Mouse (Mus musculus): ENCODE measurements at regions not wholly inside any gene's neighbourhood (a gene's known extent, or its start where the extent isn't known, plus 50 kb on each side); places are given as distances from the start of the nearest gene placed in this dataset.

GRCm38 (mm10) chr7:129965281-129966051 is 373.8 kb downstream of the Wdr11 start:
- TF ChIP-seq POLR2A (IDR thresholded peaks at IDR 0.05; ENCODE audit: low read depth, low read length), result no peak
- TF ChIP-seq CTCF (IDR thresholded peaks at IDR 0.05; ENCODE audit: borderline replicate concordance, insufficient read depth, low read length), result no peak
- Histone ChIP-seq H3K4me1 (ENCODE audit: control insufficient read depth, insufficient read depth, low read length) (peaks cover 3% of the 10 kb centered on the region; the same call in 1 of the 2 replicates), H3K27ac (ENCODE audit: insufficient read depth, low read length) (no peak overlapping the region), H3K4me3 (ENCODE audit: insufficient read depth, low read length) (no peak overlapping the region)

GRCm38 (mm10) chr7:129966771-129967170 is 375.1 kb downstream of the Wdr11 start:
- TF ChIP-seq POLR2A (IDR thresholded peaks at IDR 0.05; ENCODE audit: low read depth, low read length), result no peak
- no peak for TF ChIP-seq CTCF (IDR thresholded peaks at IDR 0.05; ENCODE audit: borderline replicate concordance, insufficient read depth, low read length)
- H3K4me3 ChIP-seq (ENCODE audit: insufficient read depth, low read length), result no peak overlapping the region

GRCm38 (mm10) chr7:129970201-129970600 is 378.5 kb downstream of the Wdr11 start:
- Histone ChIP-seq H3K4me1 (ENCODE audit: control insufficient read depth, insufficient read depth, low read length) (no peaks in the 10 kb centered on the region), H3K4me3 (ENCODE audit: insufficient read depth, low read length) (no peak overlapping the region), H3K27ac (ENCODE audit: insufficient read depth, low read length) (no peak overlapping the region)
- no peak for TF ChIP-seq POLR2A (IDR thresholded peaks at IDR 0.05; ENCODE audit: low read depth, low read length)

More at GRCm38 (mm10) chr7:129966771-129967170, 375.1 kb downstream of the Wdr11 start:
- Histone ChIP-seq H3K27ac (ENCODE audit: insufficient read depth, low read length) (no peak overlapping the region), H3K4me1 (ENCODE audit: control insufficient read depth, insufficient read depth, low read length) (peaks cover 2% of the 10 kb centered on the region; the same call in 1 of the 2 replicates)

GRCm38 (mm10) chr7:129974206-129974605 is 382.5 kb downstream of the Wdr11 start:
- Histone ChIP-seq H3K4me1 (ENCODE audit: control insufficient read depth, insufficient read depth, low read length) (no peaks in the 10 kb centered on the region), H3K27ac (ENCODE audit: insufficient read depth, low read length) (no peak overlapping the region), H3K4me3 (ENCODE audit: insufficient read depth, low read length) (no peak overlapping the region)
- TF ChIP-seq POLR2A (IDR thresholded peaks at IDR 0.05; ENCODE audit: low read depth, low read length) (no peak), CTCF (IDR thresholded peaks at IDR 0.05; ENCODE audit: borderline replicate concordance, insufficient read depth, low read length) (no peak)

- TF ChIP-seq POLR2A (IDR thresholded peaks at IDR 0.05; ENCODE audit: low read depth, low read length), result no peak
- Histone ChIP-seq H3K4me1 (ENCODE audit: control insufficient read depth, insufficient read depth, low read length) (no peaks in the 10 kb centered on the region), H3K4me3 (ENCODE audit: insufficient read depth, low read length) (no peak overlapping the region), H3K27ac (ENCODE audit: insufficient read depth, low read length) (no peak overlapping the region)
These were observed 383.2 kb downstream of the Wdr11 start for GRCm38 (mm10) chr7:129974837-129975236.

- TF ChIP-seq CTCF (IDR thresholded peaks at IDR 0.05; ENCODE audit: borderline replicate concordance, insufficient read depth, low read length), result no peak
- TF ChIP-seq POLR2A (IDR thresholded peaks at IDR 0.05; ENCODE audit: low read depth, low read length), result no peak
- Histone ChIP-seq H3K27ac (ENCODE audit: insufficient read depth, low read length) (no peak overlapping the region), H3K4me1 (ENCODE audit: control insufficient read depth, insufficient read depth, low read length) (peaks cover 2% of the 10 kb centered on the region; the same call in 1 of the 2 replicates), H3K4me3 (ENCODE audit: insufficient read depth, low read length) (no peak overlapping the region)
These were observed 384.3 kb downstream of the Wdr11 start for GRCm38 (mm10) chr7:129975781-129976514.

GRCm38 (mm10) chr7:129978576-129978975 is 386.9 kb downstream of the Wdr11 start:
- Histone ChIP-seq H3K27ac (ENCODE audit: insufficient read depth, low read length) (no peak overlapping the region), H3K4me3 (ENCODE audit: insufficient read depth, low read length) (no peak overlapping the region), H3K4me1 (ENCODE audit: control insufficient read depth, insufficient read depth, low read length) (peaks cover 2% of the 10 kb centered on the region; the same call in 1 of the 2 replicates)
- TF ChIP-seq CTCF (IDR thresholded peaks at IDR 0.05; ENCODE audit: borderline replicate concordance, insufficient read depth, low read length) (no peak), POLR2A (IDR thresholded peaks at IDR 0.05; ENCODE audit: low read depth, low read length) (no peak)

- Histone ChIP-seq H3K27ac (ENCODE audit: insufficient read depth, low read length) (no peak overlapping the region), H3K4me3 (ENCODE audit: insufficient read depth, low read length) (no peak overlapping the region), H3K4me1 (ENCODE audit: control insufficient read depth, insufficient read depth, low read length) (peaks cover 2% of the 10 kb centered on the region; the same call in 1 of the 2 replicates)
- TF ChIP-seq CTCF (IDR thresholded peaks at IDR 0.05; ENCODE audit: borderline replicate concordance, insufficient read depth, low read length) (no peak), POLR2A (IDR thresholded peaks at IDR 0.05; ENCODE audit: low read depth, low read length) (no peak)
These were observed 387.7 kb downstream of the Wdr11 start for GRCm38 (mm10) chr7:129979337-129979736.

GRCm38 (mm10) chr7:129980501-129980900 is 388.8 kb downstream of the Wdr11 start:
- TF ChIP-seq POLR2A (IDR thresholded peaks at IDR 0.05; ENCODE audit: low read depth, low read length) (no peak), CTCF (IDR thresholded peaks at IDR 0.05; ENCODE audit: borderline replicate concordance, insufficient read depth, low read length) (no peak)
- H3K27ac ChIP-seq (ENCODE audit: insufficient read depth, low read length), result peak overlapping the region; percentile 73
- no peak overlapping the region for H3K4me3 ChIP-seq (ENCODE audit: insufficient read depth, low read length)
- peaks cover 2% of the 10 kb centered on the region; the same call in 1 of the 2 replicates for H3K4me1 ChIP-seq (ENCODE audit: control insufficient read depth, insufficient read depth, low read length)

- Histone ChIP-seq H3K4me1 (ENCODE audit: control insufficient read depth, insufficient read depth, low read length) (peaks cover 2% of the 10 kb centered on the region; the same call in 1 of the 2 replicates), H3K4me3 (ENCODE audit: insufficient read depth, low read length) (no peak overlapping the region), H3K27ac (ENCODE audit: insufficient read depth, low read length) (no peak overlapping the region)
- TF ChIP-seq POLR2A (IDR thresholded peaks at IDR 0.05; ENCODE audit: low read depth, low read length) (no peak), CTCF (IDR thresholded peaks at IDR 0.05; ENCODE audit: borderline replicate concordance, insufficient read depth, low read length) (no peak)
These were observed 390.7 kb downstream of the Wdr11 start for GRCm38 (mm10) chr7:129982411-129982810.

Measured in embryonic fibroblast, embryonic 13.5 days (primary cell).